Mouse (Mus musculus) brain, embryonic 14.5 days (tissue): ENCODE measurements around the gene Kdm8. TPM values are rescaled to one million over a fixed set of nuclear protein-coding genes. Genes with fewer than 3 reads are reported as not detected.

Experiments
- DNase-seq: peaks from one replicate; pipeline ENCODE4 v3.0.0-alpha.2; 2011; ENCODE audit warnings: low read depth
- CTCF ChIP-seq: fragments of 200-500 bp; IDR thresholded peaks from 2 replicates; pipeline ENCODE4 v1.5.1; 2012; ENCODE audit warnings: inconsistent platforms, mild to moderate bottlenecking, moderate library complexity, borderline replicate concordance; ENCODE audit not compliant: insufficient read depth, insufficient read length; ENCODE audit errors: extremely low read depth
- POLR2A ChIP-seq: fragments of 200-500 bp; IDR thresholded peaks from 2 replicates; pipeline ENCODE4 v1.6.1; 2012; ENCODE audit warnings: mild to moderate bottlenecking, inconsistent platforms, borderline replicate concordance; ENCODE audit not compliant: poor library complexity, insufficient read depth, insufficient read length, severe bottlenecking; ENCODE audit errors: extremely low read depth
- polyA plus RNA-seq: library from polyadenylated mRNA; depleted of rRNA; stranded (reverse); fragments of >200 nt; gene quantifications from 2 replicates; pipeline ENCODE4 v1.2.3, GENCODE M21; 2012

The Kdm8 gene
- polyA plus RNA-seq, 1 experiment = 6.3 TPM

- TF ChIP-seq CTCF (no peak), POLR2A (no peak)
- DNase-seq = no peak
Observed at GRCm38 (mm10) chr7:125462200-125462599, 17.7 kb downstream of the Kdm8 start.

- TF ChIP-seq POLR2A (no peak), CTCF (peak; percentile 92)
- DNase-seq = peak; percentile 80
Observed at GRCm38 (mm10) chr7:125469937-125470336, 25.5 kb downstream of the Kdm8 start.

- DNase-seq = no peak
- TF ChIP-seq CTCF (no peak), POLR2A (no peak)
Observed at GRCm38 (mm10) chr7:125470901-125471300, 26.4 kb downstream of the Kdm8 start.

GRCm38 (mm10) chr7:125471991-125472741 is 27.7 kb downstream of the Kdm8 start:
- TF ChIP-seq POLR2A = no peak
- TF ChIP-seq CTCF = peak; percentile 89
- DNase-seq = peak; percentile 85

- DNase-seq = peak; percentile 26
- TF ChIP-seq POLR2A = no peak
- no peak for TF ChIP-seq CTCF
Observed at GRCm38 (mm10) chr7:125474535-125474934, 30.1 kb downstream of the Kdm8 start.

- TF ChIP-seq CTCF (peak; percentile 8; the same call in 1 of the 2 replicates), POLR2A (no peak)
- peak; percentile 57 for DNase-seq
Observed at GRCm38 (mm10) chr7:125475601-125476251, 31.2 kb downstream of the Kdm8 start.

- DNase-seq = no peak
- TF ChIP-seq CTCF (no peak), POLR2A (no peak)
Observed at GRCm38 (mm10) chr7:125478391-125478984, 34.0 kb downstream of the Kdm8 start.

- DNase-seq = no peak
- TF ChIP-seq CTCF = no peak
- TF ChIP-seq POLR2A = no peak
Observed at GRCm38 (mm10) chr7:125480518-125480917, 36.0 kb downstream of the Kdm8 start.

- no peak for DNase-seq
- no peak for TF ChIP-seq CTCF
- no peak for TF ChIP-seq POLR2A
Observed at GRCm38 (mm10) chr7:125482339-125482738, 37.9 kb downstream of the Kdm8 start.

GRCm38 (mm10) chr7:125482886-125483285 is 38.4 kb downstream of the Kdm8 start:
- TF ChIP-seq CTCF (no peak), POLR2A (no peak)
- no peak for DNase-seq

GRCm38 (mm10) chr7:125484791-125485190 is 40.3 kb downstream of the Kdm8 start:
- TF ChIP-seq CTCF (no peak), POLR2A (no peak)

More at GRCm38 (mm10) chr7:125484791-125485190, 40.3 kb downstream of the Kdm8 start:
- DNase-seq = no peak
